Mouse (Mus musculus): Measurements from ENCODE around the gene Cdc7.

DNA sequence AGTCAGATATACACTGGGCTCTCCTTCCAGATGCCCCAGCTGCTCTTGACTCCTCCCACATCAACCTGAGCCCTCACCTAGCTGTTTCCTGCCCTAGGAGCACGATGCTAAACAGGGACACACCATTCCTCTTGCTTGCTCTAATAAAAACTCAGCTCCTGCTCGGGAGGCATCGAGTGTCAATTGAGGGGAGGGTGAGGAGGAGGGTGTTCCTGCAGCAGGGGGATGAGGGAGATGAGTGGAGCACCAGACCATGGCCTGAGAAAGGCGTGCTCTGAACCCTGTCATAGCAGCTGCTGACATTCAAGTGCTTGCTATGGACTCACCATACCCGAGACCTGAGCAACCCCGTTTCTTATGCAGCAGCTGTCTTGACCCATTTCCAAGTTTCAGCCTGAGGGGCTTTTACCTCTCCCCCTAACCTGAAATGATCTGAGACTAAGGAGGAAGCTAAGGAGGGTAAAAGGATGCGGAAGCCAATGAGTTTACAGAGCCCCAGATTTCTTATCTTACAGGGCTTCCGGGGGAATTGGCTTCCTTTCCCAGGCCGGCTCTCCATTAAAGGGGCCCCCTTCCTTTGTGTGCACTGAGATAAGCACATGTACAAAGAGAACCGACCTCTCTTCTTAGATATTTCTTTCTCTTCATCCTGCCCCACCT lies 51.4 kb downstream of the Cdc7 start:
- no peak for TF ChIP-seq CTCF (IDR thresholded peaks at IDR 0.05; ENCODE audit: borderline replicate concordance, extremely low read depth, insufficient read depth, insufficient read length)
- TF ChIP-seq POLR2A (IDR thresholded peaks at IDR 0.05; ENCODE audit: borderline replicate concordance, extremely low read depth, insufficient read depth, insufficient read length, poor library complexity, severe bottlenecking), result no peak

All from brain, embryonic 14.5 days (tissue).